Mouse (Mus musculus) small intestine, adult 2 months (tissue): ENCODE measurements around the gene Cpne2.

Experiments used
- CTCF ChIP-seq: fragments of 200-500 bp; IDR thresholded peaks from 2 replicates; pipeline ENCODE4 v1.5.1; 2012; ENCODE audit warnings: low read depth, mild to moderate bottlenecking, control low read depth, inconsistent platforms, low read length, moderate library complexity, mixed read lengths; ENCODE audit not compliant: insufficient replicate concordance, insufficient read length; ENCODE audit errors: extremely low read depth
- POLR2A ChIP-seq: fragments of 200-500 bp; IDR thresholded peaks from 2 replicates; pipeline ENCODE4 v1.6.1; 2012; ENCODE audit warnings: low read depth, mild to moderate bottlenecking, control low read depth, inconsistent platforms, low read length, moderate library complexity

DNA sequence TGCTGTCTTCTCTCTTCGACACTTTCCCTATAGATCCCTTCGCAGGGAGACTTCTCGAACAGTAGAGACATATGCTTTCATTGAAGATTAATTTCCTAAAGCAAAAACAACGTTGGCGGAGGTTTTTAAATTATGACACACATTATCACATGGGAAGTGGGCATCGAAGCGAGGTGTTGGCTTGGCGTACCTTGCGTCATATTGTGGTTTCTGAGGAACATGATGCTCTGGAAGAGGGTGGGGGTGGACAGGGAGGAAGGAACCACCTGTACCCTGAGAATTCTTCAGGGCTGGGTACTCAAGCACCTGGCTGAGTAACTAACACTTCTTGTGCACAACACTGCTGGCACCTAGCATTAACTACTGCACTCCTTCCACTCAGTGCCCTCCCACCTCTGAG is 8.2 kb upstream of the Cpne2 start:
- TF ChIP-seq CTCF (no peak), POLR2A (no peak)
